ENCODE assay signal across 8 mouse cellular contexts in the genomic region with DNA sequence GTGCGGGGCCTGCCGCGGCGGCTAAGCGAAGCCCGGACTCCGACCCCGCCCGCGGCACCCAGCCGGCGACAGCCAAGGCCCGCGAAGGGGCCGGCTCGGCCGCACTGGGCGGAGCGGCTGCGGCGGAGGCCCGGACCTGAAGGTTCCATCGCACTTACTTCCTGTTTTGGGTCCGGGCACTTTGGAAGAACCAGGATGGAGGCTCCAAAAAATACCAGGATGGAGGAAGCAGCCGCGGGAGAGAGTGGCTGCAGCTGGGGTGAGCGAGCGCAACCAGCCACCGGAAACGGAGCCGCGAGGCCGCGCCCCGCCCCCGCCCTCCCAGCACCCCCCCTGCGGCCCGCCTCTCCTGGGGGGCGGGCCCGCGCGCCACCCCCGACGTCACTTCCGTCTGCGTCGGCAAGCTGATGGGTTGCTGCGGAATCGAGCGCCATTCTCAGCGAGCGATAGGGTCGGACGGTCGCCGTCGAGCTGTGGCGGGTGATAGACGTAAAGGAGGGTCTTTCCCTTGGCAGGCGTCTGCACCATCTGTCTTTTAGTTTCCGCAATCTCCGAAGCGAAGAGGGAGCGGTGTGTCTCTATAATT. TPM values are rescaled to one million over a fixed set of nuclear protein-coding genes. Genes with fewer than 3 reads are reported as not detected.
DNase-seq lines count a peak whose midpoint lies in the region; ATAC-seq lines count a peak whose summit lies in the region.

A gene (minus strand): TSS at position 321 of the 586 bp plus-strand sequence.

- ATAC-seq in forebrain, embryonic 14.5 days = peak; percentile 95
- ATAC-seq in neural tube, embryonic 15.5 days (ENCODE audit: low FRiP score) = peak; percentile 96

- H3K4me2 ChIP-seq in forebrain, embryonic 14.5 days (ENCODE audit: low read length) = peak within 1 kb of the TSS; percentile 73
- peak within 1 kb of the TSS; percentile 62 for H3K4me2 ChIP-seq in neural tube, embryonic 15.5 days

- peak within 1 kb of the TSS; percentile 95 for H3K9ac ChIP-seq in forebrain, embryonic 14.5 days (ENCODE audit: low read length)
- peak within 1 kb of the TSS; percentile 97 for H3K9ac ChIP-seq in neural tube, embryonic 15.5 days (replicated peaks)

- peak; percentile 88 for DNase-seq in ES-CJ7 (ENCODE audit: low read depth, low spot score)
- DNase-seq in cerebellum, adult 11 months = peak; percentile 84
- peak; percentile 95 for DNase-seq in forebrain, embryonic 14.5 days (ENCODE audit: low spot score)
- DNase-seq in heart, postnatal 14 days = peak; percentile 90 to 93
- peak; percentile 90 for DNase-seq in layer of hippocampus, adult 11-12 months (ENCODE audit: low spot score)
- DNase-seq in lung, adult 18-20 months = peak; percentile 92 to 94
- peak; percentile 92 for DNase-seq in testis, postnatal 14 days (ENCODE audit: low spot score)

- intact Hi-C loops in heart, postnatal 14 days (cut with DNase I) = loop anchor here (2.0 kb wide), 1 partner anchor 165 kb away; a partner anchor contains a TSS

- no peaks in the 10 kb centered on the region for H3K9me3 ChIP-seq in forebrain, embryonic 14.5 days (replicated peaks; ENCODE audit: control insufficient read depth, low read length)
- no peaks in the 10 kb centered on the region for H3K9me3 ChIP-seq in neural tube, embryonic 15.5 days (replicated peaks)

- no peaks in the 10 kb centered on the region for H3K36me3 ChIP-seq in forebrain, embryonic 14.5 days (ENCODE audit: control insufficient read depth, insufficient read depth, low read length)
- no peaks in the 10 kb centered on the region for H3K36me3 ChIP-seq in neural tube, embryonic 15.5 days

- H3K4me3 ChIP-seq in forebrain, embryonic 14.5 days (ENCODE audit: low read depth, low read length) = peak within 1 kb of the TSS; percentile 87
- peak within 1 kb of the TSS; percentile 85 for H3K4me3 ChIP-seq in neural tube, embryonic 15.5 days (replicated peaks)

- peak within 1 kb of the TSS; percentile 99 for H3K27ac ChIP-seq in forebrain, embryonic 14.5 days (ENCODE audit: low read depth, low read length)
- H3K27ac ChIP-seq in neural tube, embryonic 15.5 days (replicated peaks) = peak within 1 kb of the TSS; percentile 100

- peaks cover 5% of the 10 kb centered on the region; the same call in 1 of the 2 replicates for H3K4me1 ChIP-seq in forebrain, embryonic 14.5 days (ENCODE audit: control insufficient read depth, insufficient read depth, low read length)
- H3K4me1 ChIP-seq in neural tube, embryonic 15.5 days = peaks cover 22% of the 10 kb centered on the region

- under 1% methylated on average over 51 of the region's 64 CpGs for WGBS in forebrain, embryonic 14.5 days
- WGBS in neural tube, embryonic 15.5 days = under 1% methylated on average over 60 of the region's 64 CpGs

- H3K27me3 ChIP-seq in forebrain, embryonic 14.5 days (replicated peaks; ENCODE audit: control insufficient read depth, insufficient read depth, low read length) = no peaks in the 10 kb centered on the region
- H3K27me3 ChIP-seq in neural tube, embryonic 15.5 days (replicated peaks) = no peaks in the 10 kb centered on the region

RNA-seq across cellular contexts. Expression of the gene that starts here (rescaled TPM):
- polyA plus RNA-seq in forebrain, embryonic 14.5 days (2014; fragmentation: Nextera tagmentation; extraction: Ambion mirVana) = 68.2 and 70.1 TPM in 2 replicates
- total RNA-seq in heart, postnatal 14 days (2021) = 10 to 100 TPM; 17.2 to 17.3 TPM
- 49.7 and 52.7 TPM in 2 replicates for polyA plus RNA-seq in neural tube, embryonic 15.5 days (2015; fragmentation: Nextera tagmentation; extraction: Ambion mirVana)

Comparison
In these comparisons a context has a peak if more than half of its experiments do, and no peak if none do; other contexts are left out.
1. Peak in every context shown above with its lines: DNase-seq, ATAC-seq, H3K4me3 ChIP-seq and H3K27ac ChIP-seq.